Mouse (Mus musculus): ENCODE measurements around the gene Papolb. TPM values are rescaled to one million over a fixed set of nuclear protein-coding genes. Genes with fewer than 3 reads are reported as not detected.

The Papolb gene
- polyA plus RNA-seq, 1 experiment from 2014 or later = 0.05 TPM

DNA sequence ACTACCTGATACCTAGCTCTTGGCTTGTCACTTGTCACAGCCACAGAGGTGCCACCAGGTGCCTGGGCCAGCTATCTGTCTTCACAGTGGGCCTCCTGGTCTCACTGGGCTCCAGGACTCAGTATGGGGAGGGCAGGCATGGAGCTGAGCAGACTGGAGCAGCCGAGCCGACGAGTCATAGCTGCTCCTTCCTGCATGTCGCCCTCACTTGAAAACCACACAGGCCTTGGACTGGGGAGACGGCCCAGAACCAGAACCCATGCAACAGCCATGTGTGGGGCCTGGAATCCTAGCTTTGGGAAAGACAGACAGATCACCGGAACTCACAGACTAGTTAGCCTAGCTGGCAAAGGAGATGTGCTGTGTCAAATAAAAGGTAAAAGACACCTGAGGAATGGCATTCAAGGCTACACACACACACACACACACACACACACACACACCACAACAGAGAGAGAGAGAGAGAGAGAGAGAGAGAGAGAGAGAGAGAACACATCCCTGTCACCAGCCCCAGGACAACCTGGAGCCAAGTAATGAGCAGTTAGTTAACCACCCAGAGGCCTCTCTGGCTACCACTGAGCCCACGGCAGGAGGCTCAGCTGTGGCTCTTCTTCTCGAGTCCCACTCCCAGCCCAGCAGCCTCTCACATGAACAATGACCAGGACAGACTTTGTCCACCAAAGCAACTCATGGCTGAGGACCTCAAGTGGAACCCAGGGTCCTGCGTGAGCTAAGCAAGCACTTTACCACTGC is 39.7 kb downstream of the Papolb start:
- no peaks in the 10 kb centered on the region for H3K36me3 ChIP-seq
- H3K4me1 ChIP-seq = no peaks in the 10 kb centered on the region
- no peak overlapping the region for H3K4me3 ChIP-seq (replicated peaks)
- no peak for ATAC-seq (ENCODE audit: insufficient number of reproducible peaks, low FRiP score, low TSS enrichment, low read depth)
- H3K9me3 ChIP-seq (replicated peaks) = no peaks in the 10 kb centered on the region
- no peak overlapping the region for H3K4me2 ChIP-seq (replicated peaks)
- WGBS = 57% methylated on average over 9 of the region's 9 CpGs
- H3K27me3 ChIP-seq = no peaks in the 10 kb centered on the region
- H3K9ac ChIP-seq = no peak overlapping the region
- H3K27ac ChIP-seq (replicated peaks) = no peak overlapping the region

GRCm38 (mm10) chr5:142486654-142487053 is 43.2 kb downstream of the Papolb start:
- H3K4me3 ChIP-seq (replicated peaks) = no peak overlapping the region
- no peaks in the 10 kb centered on the region for H3K36me3 ChIP-seq
- 0 out of 2 replicates have a peak, but pooled peaks cover 3% of the 10 kb centered on the region for H3K4me1 ChIP-seq
- WGBS = 57% methylated on average over 9 of the region's 9 CpGs
- no peaks in the 10 kb centered on the region for H3K9me3 ChIP-seq (replicated peaks)
- H3K4me2 ChIP-seq (replicated peaks) = no peak overlapping the region
- no peaks in the 10 kb centered on the region for H3K27me3 ChIP-seq
- H3K9ac ChIP-seq = no peak overlapping the region
- H3K27ac ChIP-seq (replicated peaks) = no peak overlapping the region
- ATAC-seq (ENCODE audit: insufficient number of reproducible peaks, low FRiP score, low TSS enrichment, low read depth) = peak; percentile 9; the same call in 1 of the 2 replicates

DNA sequence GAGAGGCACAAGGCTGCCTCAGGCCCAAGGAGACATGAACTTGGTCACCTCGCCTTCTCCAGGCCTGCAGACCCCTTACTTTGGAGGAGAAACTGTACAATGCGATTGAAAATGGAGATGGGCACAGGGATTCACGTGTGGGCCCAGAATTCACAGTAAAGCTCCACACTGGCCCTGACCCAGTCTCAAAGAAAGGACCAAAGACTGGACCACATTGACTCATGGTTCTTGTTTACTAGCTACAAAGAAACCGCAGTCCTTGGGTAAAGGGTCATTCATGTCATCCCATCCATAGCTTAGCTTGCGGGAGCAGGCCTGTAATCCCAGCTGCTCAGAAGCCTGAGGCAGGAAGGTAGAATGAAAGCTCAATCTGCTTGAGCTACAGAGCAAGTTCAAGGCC is 46.3 kb downstream of the Papolb start:
- Histone ChIP-seq H3K9ac (no peak overlapping the region), H3K4me2 (replicated peaks) (no peak overlapping the region), H3K9me3 (replicated peaks) (no peaks in the 10 kb centered on the region), H3K27ac (replicated peaks) (no peak overlapping the region), H3K4me1 (peaks cover 25% of the 10 kb centered on the region), H3K27me3 (no peaks in the 10 kb centered on the region), H3K36me3 (no peaks in the 10 kb centered on the region), H3K4me3 (replicated peaks) (no peak overlapping the region)
- ATAC-seq (ENCODE audit: insufficient number of reproducible peaks, low FRiP score, low TSS enrichment, low read depth) = no peak
- 92% methylated on average over 5 of the region's 5 CpGs for WGBS

DNA sequence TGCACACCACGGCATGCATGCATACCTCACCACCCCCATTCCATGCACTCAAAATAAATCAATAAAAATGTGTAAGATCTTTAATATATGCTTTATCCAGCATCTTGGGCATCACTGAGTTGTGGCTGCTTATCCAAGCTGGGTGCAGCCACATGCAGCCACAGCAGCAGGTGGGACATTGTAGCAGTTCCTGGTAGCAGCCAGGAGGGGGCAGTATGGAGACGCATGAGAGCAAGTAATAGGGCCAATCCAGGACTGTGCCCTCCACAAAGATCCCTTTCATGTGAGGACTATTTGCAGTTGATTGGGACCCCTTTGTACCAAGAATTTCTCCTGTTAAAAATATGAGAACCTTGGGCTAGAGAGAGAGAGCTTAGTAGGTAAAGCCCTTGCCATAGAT is 47.4 kb downstream of the Papolb start:
- no peak for ATAC-seq (ENCODE audit: insufficient number of reproducible peaks, low FRiP score, low TSS enrichment, low read depth)
- H3K4me1 ChIP-seq = peaks cover 26% of the 10 kb centered on the region
- no peak overlapping the region for H3K27ac ChIP-seq (replicated peaks)
- H3K36me3 ChIP-seq = no peaks in the 10 kb centered on the region
- no peak overlapping the region for H3K9ac ChIP-seq
- 69% methylated on average over 2 of the region's 2 CpGs for WGBS
- no peak overlapping the region for H3K4me3 ChIP-seq (replicated peaks)
- H3K27me3 ChIP-seq = no peaks in the 10 kb centered on the region
- no peak overlapping the region for H3K4me2 ChIP-seq (replicated peaks)
- H3K9me3 ChIP-seq (replicated peaks) = no peaks in the 10 kb centered on the region

DNA sequence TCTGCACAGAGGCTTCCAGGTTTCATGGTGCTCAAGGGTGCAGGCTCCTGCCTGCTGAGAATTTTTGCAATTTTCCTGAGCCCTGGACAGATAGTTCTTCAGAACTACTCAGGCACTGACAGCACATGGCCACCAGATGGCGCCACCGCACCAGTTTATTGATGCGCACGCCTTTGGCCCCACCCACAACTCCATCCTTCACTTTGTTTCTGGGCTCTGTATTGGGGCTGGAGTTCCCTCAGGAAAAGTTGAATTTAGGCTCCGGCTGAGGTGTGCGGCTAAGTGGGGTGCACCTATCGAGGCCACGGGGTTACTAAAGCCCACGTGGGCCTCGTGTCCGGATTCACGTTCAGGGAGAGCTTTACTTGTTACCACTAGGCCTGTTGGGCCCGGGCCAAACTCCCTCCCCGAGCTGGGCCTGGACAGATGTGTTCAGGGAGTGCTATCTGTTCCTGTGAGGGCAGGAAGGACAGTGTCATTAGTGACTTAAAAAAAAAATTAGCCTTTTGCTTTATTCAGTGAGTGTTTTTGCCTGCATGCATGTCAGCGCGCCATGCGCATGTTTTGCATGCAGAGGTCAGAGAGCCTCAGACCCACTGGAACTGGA is 50.9 kb downstream of the Papolb start:
- peak overlapping the region; percentile 55; the same call in 1 of the 2 replicates for H3K27ac ChIP-seq (replicated peaks)
- H3K9me3 ChIP-seq (replicated peaks) = no peaks in the 10 kb centered on the region
- peaks cover 5% of the 10 kb centered on the region; the same call in 1 of the 2 replicates for H3K36me3 ChIP-seq
- H3K4me3 ChIP-seq (replicated peaks) = peak overlapping the region; percentile 20; the same call in 1 of the 2 replicates
- no peak for ATAC-seq (ENCODE audit: insufficient number of reproducible peaks, low FRiP score, low TSS enrichment, low read depth)
- peak overlapping the region; percentile 44 for H3K4me2 ChIP-seq (replicated peaks)
- H3K27me3 ChIP-seq = no peaks in the 10 kb centered on the region
- 28% methylated on average over 17 of the region's 17 CpGs for WGBS
- no peak overlapping the region for H3K9ac ChIP-seq
- peaks cover 26% of the 10 kb centered on the region for H3K4me1 ChIP-seq

DNA sequence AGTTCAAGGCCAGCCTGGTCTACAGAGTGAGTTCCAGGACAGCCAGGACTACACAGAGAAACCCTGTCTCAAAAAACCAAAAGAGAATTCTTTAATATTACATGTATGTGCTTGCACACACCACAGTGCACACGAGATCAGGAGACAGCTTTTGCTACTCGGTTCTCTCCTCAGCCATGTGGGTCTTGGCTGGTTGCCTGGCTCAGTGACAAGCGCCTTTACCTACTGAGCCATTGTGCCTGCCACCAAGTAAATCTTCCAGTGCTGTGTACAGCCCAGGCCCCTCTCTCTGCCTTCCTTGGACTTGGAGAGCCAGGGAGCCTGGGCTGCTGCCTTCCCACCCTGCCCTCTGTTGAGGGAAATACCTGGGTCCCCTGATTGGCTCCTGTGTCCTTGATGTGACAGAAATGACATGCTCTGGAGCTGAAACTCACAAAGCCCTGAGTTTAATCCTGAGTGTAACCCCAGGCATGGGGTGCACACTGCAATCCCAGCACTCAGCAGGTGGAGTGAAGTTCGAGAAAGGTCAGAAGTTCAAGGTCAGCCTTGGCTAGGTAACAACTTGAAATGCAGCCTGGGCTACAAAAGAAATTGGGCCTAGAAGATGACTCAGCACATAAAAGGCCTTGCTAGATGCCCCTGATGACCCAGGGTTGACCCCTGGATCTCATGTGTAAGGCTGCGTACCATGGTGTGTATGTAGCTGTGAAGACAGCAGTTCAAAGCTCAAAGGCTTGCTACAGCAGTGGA is 51.8 kb downstream of the Papolb start:
- Histone ChIP-seq H3K4me3 (replicated peaks) (no peak overlapping the region), H3K27me3 (no peaks in the 10 kb centered on the region), H3K9ac (no peak overlapping the region), H3K27ac (replicated peaks) (no peak overlapping the region), H3K4me2 (replicated peaks) (no peak overlapping the region), H3K4me1 (peaks cover 26% of the 10 kb centered on the region), H3K9me3 (replicated peaks) (no peaks in the 10 kb centered on the region), H3K36me3 (peaks cover 5% of the 10 kb centered on the region; the same call in 1 of the 2 replicates)
- no peak for ATAC-seq (ENCODE audit: insufficient number of reproducible peaks, low FRiP score, low TSS enrichment, low read depth)
- 87% methylated on average over 5 of the region's 5 CpGs for WGBS

GRCm38 (mm10) chr5:142477346-142477745 is 52.5 kb downstream of the Papolb start:
- H3K4me2 ChIP-seq (replicated peaks) = no peak overlapping the region
- H3K4me1 ChIP-seq = peaks cover 26% of the 10 kb centered on the region
- H3K36me3 ChIP-seq = peaks cover 7% of the 10 kb centered on the region
- ATAC-seq (ENCODE audit: insufficient number of reproducible peaks, low FRiP score, low TSS enrichment, low read depth) = no peak
- no peaks in the 10 kb centered on the region for H3K9me3 ChIP-seq (replicated peaks)
- WGBS = 81% methylated on average over 12 of the region's 12 CpGs
- H3K27me3 ChIP-seq = no peaks in the 10 kb centered on the region
- no peak overlapping the region for H3K4me3 ChIP-seq (replicated peaks)
- no peak overlapping the region for H3K9ac ChIP-seq
- H3K27ac ChIP-seq (replicated peaks) = no peak overlapping the region

Other genes starting within 250 kb of the Papolb start
- gene Foxk1, start 128.6 kb downstream of the Papolb start, polyA plus RNA-seq (2015; fragmentation: Nextera tagmentation; extraction: Ambion mirVana) = 6.5 and 6.6 TPM in 2 replicates
- 9.9 and 11.8 TPM in 2 replicates for gene Ap5z1, start 66.1 kb downstream of the Papolb start, polyA plus RNA-seq (2015; fragmentation: Nextera tagmentation; extraction: Ambion mirVana)
- gene Radil, start 21.0 kb upstream of the Papolb start, polyA plus RNA-seq (2015; fragmentation: Nextera tagmentation; extraction: Ambion mirVana) = 6.9 and 7.9 TPM in 2 replicates
- 4.1 and 4.6 TPM in 2 replicates for gene Mmd2, start 78.7 kb upstream of the Papolb start, polyA plus RNA-seq (2015; fragmentation: Nextera tagmentation; extraction: Ambion mirVana)
- gene Wipi2, start 97.6 kb upstream of the Papolb start, polyA plus RNA-seq (2015; fragmentation: Nextera tagmentation; extraction: Ambion mirVana) = 44.7 and 47.8 TPM in 2 replicates
- 6.1 and 7.1 TPM in 2 replicates for gene Slc29a4, start 162.4 kb upstream of the Papolb start, polyA plus RNA-seq (2015; fragmentation: Nextera tagmentation; extraction: Ambion mirVana)

Data from embryonic facial prominence, embryonic 15.5 days (tissue).